Mouse (Mus musculus) intestine, embryonic 14.5 days (tissue): ENCODE measurements around the gene Inmt. TPM values are rescaled to one million over a fixed set of nuclear protein-coding genes. Genes with fewer than 3 reads are reported as not detected.

ENCODE experiments used
- ATAC-seq: fragments of 200-750 bp; cut with Nextera tagmentation; replicated peaks from 2 replicates; pipeline ENCODE4 v1.8.0; 2017; ENCODE audit warnings: low read depth, moderate number of reproducible peaks, moderate TSS enrichment, moderate library complexity; ENCODE audit not compliant: low FRiP score, low TSS enrichment
- DNase-seq: peaks from one replicate; pipeline ENCODE4 v3.0.0-alpha.2; 2018; ENCODE audit warnings: low spot score
- H3K27ac ChIP-seq: fragments of 300-500 bp; sonication (generic); 2 replicates; pipeline ENCODE4 v1.5.1; 2014; ENCODE audit warnings: low read depth, mild to moderate bottlenecking, control low read depth
- H3K27me3 ChIP-seq: fragments of 300-500 bp; sonication (generic); replicated peaks from 2 replicates; pipeline ENCODE4 v1.6.1; 2014; ENCODE audit warnings: low read length, control low read depth; ENCODE audit not compliant: control insufficient read depth, insufficient read depth
- H3K36me3 ChIP-seq: fragments of 300-500 bp; sonication (generic); 2 replicates; pipeline ENCODE4 v1.6.1; 2014; ENCODE audit warnings: low read length, control low read depth; ENCODE audit not compliant: control insufficient read depth, insufficient read depth
- H3K4me1 ChIP-seq: fragments of 300-500 bp; sonication (generic); replicated peaks from 2 replicates; pipeline ENCODE4 v1.6.1; 2014; ENCODE audit warnings: low read length, control low read depth, mixed read lengths; ENCODE audit not compliant: control insufficient read depth, insufficient read depth
- H3K4me2 ChIP-seq: fragments of 300-500 bp; sonication (generic); 2 replicates; pipeline ENCODE4 v1.6.1; 2014; ENCODE audit warnings: low read length
- H3K4me3 ChIP-seq: fragments of 300-500 bp; sonication (generic); 2 replicates; pipeline ENCODE4 v1.5.1; 2014; ENCODE audit warnings: low read depth, low read length, control low read depth, mixed read lengths
- H3K9ac ChIP-seq: fragments of 300-500 bp; sonication (generic); 2 replicates; pipeline ENCODE4 v1.6.1; 2014; ENCODE audit warnings: mild to moderate bottlenecking, low read length
- H3K9me3 ChIP-seq: fragments of 300-500 bp; sonication (generic); 2 replicates; pipeline ENCODE4 v1.6.1; 2016; ENCODE audit warnings: low read length, control low read depth; ENCODE audit not compliant: control insufficient read depth
- WGBS: fragments of 180-500 bp; shearing (Covaris S2); extraction: QIAGEN DNeasy Blood & Tissue Kit; methylation state at CpG from one replicate; pipeline ENCODE4 v1.1.7; 2014; 5-methylcytosine and 5-hydroxymethylcytosine counted together
- polyA plus RNA-seq: library from polyadenylated mRNA; unstranded; fragments of >200 nt; fragmentation: Nextera tagmentation; extraction: Ambion mirVana; gene quantifications from 2 replicates; pipeline ENCODE4 v1.2.1, GENCODE M21; 2014

Gene Inmt
- polyA plus RNA-seq, 1 experiment from 2014 or later: 0.28 TPM

DNA sequence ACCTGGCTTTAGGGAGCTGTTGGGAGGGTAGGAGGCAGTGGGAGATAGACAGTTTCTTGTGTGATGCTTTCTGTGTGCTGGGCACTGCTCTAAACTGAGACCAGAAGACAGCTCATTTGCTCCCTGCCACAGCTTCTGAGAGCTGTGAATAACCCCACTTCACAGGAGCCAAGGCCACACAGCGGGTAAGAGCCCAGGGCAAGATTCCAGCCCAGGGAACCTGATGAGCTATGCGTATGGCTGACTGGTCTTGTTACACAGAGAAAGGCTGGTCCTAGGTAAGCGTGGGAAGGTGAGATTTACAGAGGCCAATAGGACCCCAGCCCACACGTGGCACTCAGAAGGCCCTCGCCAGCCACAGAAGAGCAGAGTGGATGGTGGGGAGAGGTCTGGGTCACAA lies 48.3 kb downstream of the Inmt start:
- H3K36me3 ChIP-seq: no peaks in the 10 kb centered on the region
- no peak overlapping the region for H3K9ac ChIP-seq
- H3K27me3 ChIP-seq: no peaks in the 10 kb centered on the region
- H3K4me2 ChIP-seq: no peak overlapping the region
- H3K4me1 ChIP-seq: no peaks in the 10 kb centered on the region
- no peak for ATAC-seq
- 77% methylated on average over 5 of the region's 5 CpGs for WGBS
- H3K27ac ChIP-seq: no peak overlapping the region
- DNase-seq: no peak
- no peak overlapping the region for H3K4me3 ChIP-seq
- H3K9me3 ChIP-seq: no peaks in the 10 kb centered on the region

DNA sequence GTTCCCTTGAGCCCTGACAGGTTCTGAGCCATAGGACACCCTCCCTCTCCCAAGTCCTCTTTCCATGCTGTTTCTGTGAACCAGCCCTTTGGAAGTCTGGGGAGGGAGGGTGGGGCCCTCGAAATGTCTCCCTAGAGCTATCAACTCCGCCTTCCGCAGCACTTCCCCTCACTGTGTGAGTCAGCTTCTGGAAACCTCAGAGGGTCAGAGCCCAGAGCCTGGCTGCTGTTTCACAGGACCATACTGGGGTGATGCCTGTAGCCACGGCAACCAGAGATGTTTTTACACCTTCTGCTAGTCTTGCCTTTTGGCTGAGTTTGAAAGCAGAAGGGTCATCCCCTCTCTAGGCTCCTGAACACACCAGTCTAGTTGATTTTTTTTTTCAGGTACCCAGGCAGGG lies 51.8 kb downstream of the Inmt start:
- no peak for ATAC-seq
- Histone ChIP-seq H3K9ac (no peak overlapping the region), H3K27ac (no peak overlapping the region), H3K4me1 (no peaks in the 10 kb centered on the region), H3K4me3 (no peak overlapping the region), H3K27me3 (peaks cover 17% of the 10 kb centered on the region), H3K36me3 (no peaks in the 10 kb centered on the region), H3K4me2 (no peak overlapping the region), H3K9me3 (no peaks in the 10 kb centered on the region)
- DNase-seq: no peak
- WGBS: 26% methylated on average over 4 of the region's 4 CpGs

Other genes with a start within 250 kb of the Inmt start
- 5.6 and 6.7 TPM in 2 replicates for gene Nod1, start 202.4 kb downstream of the Inmt start, polyA plus RNA-seq
- 9.9 and 12.7 TPM in 2 replicates for gene Ggct, start 182.1 kb downstream of the Inmt start, polyA plus RNA-seq
- gene Gars, start 137.0 kb downstream of the Inmt start, polyA plus RNA-seq: 168 and 173 TPM in 2 replicates
- gene Crhr2, start 42.0 kb downstream of the Inmt start, polyA plus RNA-seq: 0.13 and 0.23 TPM in 2 replicates
- 10.9 and 13.2 TPM in 2 replicates for gene Mindy4, start 28.3 kb upstream of the Inmt start, polyA plus RNA-seq
- 1.9 and 2.2 TPM in 2 replicates for gene Aqp1, start 161.4 kb upstream of the Inmt start, polyA plus RNA-seq
- gene Ghrhr, start 201.3 kb upstream of the Inmt start, polyA plus RNA-seq: 0.18 and 0.22 TPM in 2 replicates